Mouse (Mus musculus) inflammation-experienced regulatory T-cells, adult 16 weeks (primary cell): Measurements from ENCODE around the gene Usp38. TPM values are rescaled to one million over a fixed set of nuclear protein-coding genes. Genes with fewer than 3 reads are reported as not detected.

Source experiments
- polyA plus RNA-seq: library from polyadenylated mRNA; unstranded; fragments of 100-300 nt; shearing (Covaris generic); gene quantifications from one replicate; pipeline ENCODE4 v1.2.1, GENCODE M21; 2017

Usp38 gene
- 55.4 TPM for polyA plus RNA-seq

DNA sequence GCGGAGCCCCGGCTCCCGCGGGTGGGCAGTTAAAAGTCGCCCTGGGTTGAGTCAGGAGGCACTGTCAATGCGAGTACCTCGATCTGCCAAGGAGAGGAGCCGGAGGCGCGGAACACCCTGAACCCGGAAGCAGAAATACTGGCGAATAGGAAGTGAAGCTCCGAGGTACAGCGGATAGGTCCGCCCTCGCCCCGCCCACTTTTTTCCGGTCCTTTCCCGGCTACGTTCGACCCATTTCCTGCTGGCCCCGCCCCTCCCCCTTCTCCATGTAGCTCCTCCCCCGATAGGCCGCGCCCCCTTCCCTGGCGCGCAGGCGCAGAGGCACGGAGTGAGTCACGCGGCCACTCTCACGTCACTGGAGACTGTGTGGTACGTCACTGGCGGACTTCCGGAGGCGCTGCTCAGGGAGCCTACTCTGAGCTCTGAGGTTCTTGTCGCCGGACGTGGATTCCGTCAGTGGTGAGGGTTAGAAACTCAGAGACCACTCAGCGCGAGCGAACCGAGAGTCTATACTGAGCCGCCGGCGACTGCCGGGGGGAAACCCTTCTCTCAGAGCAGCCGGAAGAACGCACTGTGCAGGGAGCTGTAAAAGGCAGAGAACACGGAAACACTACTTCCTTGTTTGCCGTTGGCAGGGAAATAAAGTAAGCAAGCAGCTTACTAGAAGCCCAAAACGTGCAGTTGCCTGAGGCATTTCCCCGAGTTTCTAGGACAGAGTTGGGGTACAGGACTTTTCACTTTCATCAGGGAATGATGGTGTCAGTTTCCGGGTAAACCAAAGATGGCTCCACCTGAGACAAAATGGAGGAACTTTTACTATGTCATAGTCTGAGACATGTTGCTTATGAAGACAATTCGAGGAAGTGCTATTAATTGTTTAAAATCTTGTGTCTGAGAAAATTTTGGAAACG lies at the start of gene Usp38:
Gene Usp38 (minus strand): TSS at position 140 of the 911 bp plus-strand sequence.

Other genes with a start within 250 kb of the Usp38 start
- gene Gab1, start 134.4 kb downstream of the Usp38 start, polyA plus RNA-seq = not detected